Mouse (Mus musculus): ENCODE measurements around the gene Pitx2.

Pitx2 gene

DNA sequence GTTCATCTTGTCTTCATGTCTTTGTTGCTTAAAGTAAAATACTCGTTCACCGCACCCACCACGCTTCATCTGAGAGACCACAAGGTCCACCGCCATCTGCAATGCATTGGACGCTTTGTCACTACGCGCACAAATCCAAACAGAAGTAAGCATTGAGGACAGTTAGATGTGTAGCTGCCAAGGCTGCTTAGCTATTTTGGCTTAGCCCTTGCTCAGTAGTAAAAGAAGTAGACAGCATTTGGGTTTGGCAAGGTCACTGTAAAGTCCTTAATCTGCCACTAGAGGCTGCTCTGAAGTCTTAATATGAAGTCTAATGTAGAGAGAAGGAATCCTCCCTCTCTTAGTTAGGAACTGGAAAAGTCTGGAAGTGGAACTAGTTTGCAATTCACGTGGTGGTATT is 57.1 kb downstream of the Pitx2 start:
- DNase-seq (ENCODE audit: low read depth, low spot score), result peak; percentile 17

DNA sequence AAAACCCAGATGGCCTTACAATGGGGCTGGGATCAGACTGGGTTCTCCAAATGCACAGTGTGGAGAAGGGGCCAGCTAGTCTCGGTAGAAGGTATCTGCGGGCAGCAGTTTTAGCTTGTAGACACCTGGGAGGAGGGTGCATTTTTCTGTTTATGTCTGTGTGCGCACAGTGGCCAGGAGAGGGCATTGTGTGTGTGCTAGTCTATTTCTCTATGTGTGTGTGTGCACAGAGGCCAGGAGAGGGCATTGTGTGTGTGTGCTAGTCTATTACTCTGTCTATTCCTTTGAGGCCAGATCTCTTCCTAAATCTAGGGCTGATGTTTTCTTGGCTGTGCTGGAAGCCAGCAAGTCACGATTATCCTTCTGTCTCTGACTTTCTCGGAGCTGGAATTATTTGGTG is 58.8 kb downstream of the Pitx2 start:
- DNase-seq (ENCODE audit: low read depth, low spot score), result no peak
